Mouse (Mus musculus): ENCODE data around the gene Ddx11. TPM values are rescaled to one million over a fixed set of nuclear protein-coding genes. Genes with fewer than 3 reads are reported as not detected.

The Ddx11 gene
- polyA plus RNA-seq, 1 experiment = 4.7 TPM

- Histone ChIP-seq H3K4me3 (peak within 1 kb of the TSS; percentile 45), H3K36me3 (ENCODE audit: control insufficient read depth, insufficient read depth) (peaks cover 17% of the 10 kb centered on the region), H3K4me2 (ENCODE audit: low read depth) (peak within 1 kb of the TSS; percentile 89), H3K79me2 (ENCODE audit: control insufficient read depth, insufficient read depth) (peaks cover 38% of the 10 kb centered on the region), H3ac (ENCODE audit: control insufficient read depth, insufficient read length) (peak within 1 kb of the TSS; percentile 83), H3K27me3 (ENCODE audit: control insufficient read depth, insufficient read depth, insufficient read length) (no peaks in the 10 kb centered on the region)
- TF ChIP-seq USF1 (IDR thresholded peaks at IDR 0.05; ENCODE audit: low read depth) (peak; percentile 95), MYOD1 (IDR thresholded peaks at IDR 0.05; ENCODE audit: control insufficient read depth in 1 of 3, insufficient read length in 2 of 3, low read depth in 2 of 3) (no peak), SRF (IDR thresholded peaks at IDR 0.05; ENCODE audit: control insufficient read depth, insufficient read length, low read depth) (no peak), TCF3 (IDR thresholded peaks at IDR 0.05; ENCODE audit: insufficient read length, low read depth) (no peak), MYOG (IDR thresholded peaks at IDR 0.05; ENCODE audit: control insufficient read depth in 1 of 3, insufficient read depth in 1 of 3, insufficient read length in 2 of 3, low read depth in 2 of 3) (no peak), MAX (IDR thresholded peaks at IDR 0.05; ENCODE audit: low read depth) (no peak), E2F4 (IDR thresholded peaks at IDR 0.05; ENCODE audit: insufficient read depth) (no peak), POLR2AphosphoS2 (IDR thresholded peaks at IDR 0.05; ENCODE audit: insufficient read length, low read depth) (peak; percentile 70), TCF12 (IDR thresholded peaks at IDR 0.05; ENCODE audit: insufficient read depth, poor library complexity, severe bottlenecking) (no peak), CEBPB (IDR thresholded peaks at IDR 0.05; ENCODE audit: insufficient read depth, poor library complexity, severe bottlenecking) (no peak), REST (IDR thresholded peaks at IDR 0.05; ENCODE audit: insufficient read depth, insufficient read length) (no peak), POLR2A (IDR thresholded peaks at IDR 0.05; ENCODE audit: insufficient read length, low read depth) (peak; percentile 73)
Measured at GRCm38 (mm10) chr17:66076934-66077333, 46.4 kb upstream of the Ddx11 start, which contains the start of gene Ankrd12. TSS of gene Ankrd12 (minus strand) at chr17:66077089.

- H3K4me2 ChIP-seq (ENCODE audit: low read depth) = peak overlapping the region; percentile 89
- peaks cover 17% of the 10 kb centered on the region for H3K36me3 ChIP-seq (ENCODE audit: control insufficient read depth, insufficient read depth)
- H3K79me2 ChIP-seq (ENCODE audit: control insufficient read depth, insufficient read depth) = peaks cover 34% of the 10 kb centered on the region
- no peaks in the 10 kb centered on the region for H3K27me3 ChIP-seq (ENCODE audit: control insufficient read depth, insufficient read depth, insufficient read length)
- TF ChIP-seq MYOD1 (IDR thresholded peaks at IDR 0.05; ENCODE audit: control insufficient read depth in 1 of 3, insufficient read length in 2 of 3, low read depth in 2 of 3) (no peak), POLR2A (IDR thresholded peaks at IDR 0.05; ENCODE audit: insufficient read length, low read depth) (no peak), TCF3 (IDR thresholded peaks at IDR 0.05; ENCODE audit: insufficient read length, low read depth) (no peak), SRF (IDR thresholded peaks at IDR 0.05; ENCODE audit: control insufficient read depth, insufficient read length, low read depth) (no peak), E2F4 (IDR thresholded peaks at IDR 0.05; ENCODE audit: insufficient read depth) (no peak), POLR2AphosphoS2 (IDR thresholded peaks at IDR 0.05; ENCODE audit: insufficient read length, low read depth) (no peak), MYOG (IDR thresholded peaks at IDR 0.05; ENCODE audit: control insufficient read depth in 1 of 3, insufficient read depth in 1 of 3, insufficient read length in 2 of 3, low read depth in 2 of 3) (no peak), USF1 (IDR thresholded peaks at IDR 0.05; ENCODE audit: low read depth) (no peak), REST (IDR thresholded peaks at IDR 0.05; ENCODE audit: insufficient read depth, insufficient read length) (no peak), MAX (IDR thresholded peaks at IDR 0.05; ENCODE audit: low read depth) (no peak), CEBPB (IDR thresholded peaks at IDR 0.05; ENCODE audit: insufficient read depth, poor library complexity, severe bottlenecking) (no peak), TCF12 (IDR thresholded peaks at IDR 0.05; ENCODE audit: insufficient read depth, poor library complexity, severe bottlenecking) (no peak)
- H3ac ChIP-seq (ENCODE audit: control insufficient read depth, insufficient read length) = peak overlapping the region; percentile 83
- peak overlapping the region; percentile 45 for H3K4me3 ChIP-seq
Measured at GRCm38 (mm10) chr17:66077437-66077850, 45.9 kb upstream of the Ddx11 start.

GRCm38 (mm10) chr17:66084486-66084885 lies 38.8 kb upstream of the Ddx11 start:
- H3K27me3 ChIP-seq (ENCODE audit: control insufficient read depth, insufficient read depth, insufficient read length) = no peaks in the 10 kb centered on the region
- H3K4me2 ChIP-seq (ENCODE audit: low read depth) = no peak overlapping the region
- H3K4me3 ChIP-seq = no peak overlapping the region
- H3K36me3 ChIP-seq (ENCODE audit: control insufficient read depth, insufficient read depth) = peaks cover 33% of the 10 kb centered on the region
- TF ChIP-seq MAX (IDR thresholded peaks at IDR 0.05; ENCODE audit: low read depth) = no peak
- TF ChIP-seq POLR2AphosphoS2 (IDR thresholded peaks at IDR 0.05; ENCODE audit: insufficient read length, low read depth) = no peak
- TF ChIP-seq REST (IDR thresholded peaks at IDR 0.05; ENCODE audit: insufficient read depth, insufficient read length) = no peak
- TF ChIP-seq TCF3 (IDR thresholded peaks at IDR 0.05; ENCODE audit: insufficient read length, low read depth) = no peak
- no peak for TF ChIP-seq TCF12 (IDR thresholded peaks at IDR 0.05; ENCODE audit: insufficient read depth, poor library complexity, severe bottlenecking)
- TF ChIP-seq POLR2A (IDR thresholded peaks at IDR 0.05; ENCODE audit: insufficient read length, low read depth) = no peak
- TF ChIP-seq E2F4 (IDR thresholded peaks at IDR 0.05; ENCODE audit: insufficient read depth) = no peak
- H3K79me2 ChIP-seq (ENCODE audit: control insufficient read depth, insufficient read depth) = peaks cover under 1% of the 10 kb centered on the region
- H3ac ChIP-seq (ENCODE audit: control insufficient read depth, insufficient read length) = no peak overlapping the region

- H3K79me2 ChIP-seq (ENCODE audit: control insufficient read depth, insufficient read depth) = peaks cover 5% of the 10 kb centered on the region
- H3K36me3 ChIP-seq (ENCODE audit: control insufficient read depth, insufficient read depth) = peaks cover 29% of the 10 kb centered on the region
- no peak overlapping the region for H3K4me2 ChIP-seq (ENCODE audit: low read depth)
- TF ChIP-seq POLR2AphosphoS2 (IDR thresholded peaks at IDR 0.05; ENCODE audit: insufficient read length, low read depth) (no peak), POLR2A (IDR thresholded peaks at IDR 0.05; ENCODE audit: insufficient read length, low read depth) (no peak), MAX (IDR thresholded peaks at IDR 0.05; ENCODE audit: low read depth) (no peak), CEBPB (IDR thresholded peaks at IDR 0.05; ENCODE audit: insufficient read depth, poor library complexity, severe bottlenecking) (no peak), REST (IDR thresholded peaks at IDR 0.05; ENCODE audit: insufficient read depth, insufficient read length) (no peak), MYOD1 (IDR thresholded peaks at IDR 0.05; ENCODE audit: control insufficient read depth in 1 of 3, insufficient read length in 2 of 3, low read depth in 2 of 3) (no peak), TCF3 (IDR thresholded peaks at IDR 0.05; ENCODE audit: insufficient read length, low read depth) (no peak), MYOG (IDR thresholded peaks at IDR 0.05; ENCODE audit: control insufficient read depth in 1 of 3, insufficient read depth in 1 of 3, insufficient read length in 2 of 3, low read depth in 2 of 3) (no peak), USF1 (IDR thresholded peaks at IDR 0.05; ENCODE audit: low read depth) (no peak), SRF (IDR thresholded peaks at IDR 0.05; ENCODE audit: control insufficient read depth, insufficient read length, low read depth) (no peak), E2F4 (IDR thresholded peaks at IDR 0.05; ENCODE audit: insufficient read depth) (no peak), TCF12 (IDR thresholded peaks at IDR 0.05; ENCODE audit: insufficient read depth, poor library complexity, severe bottlenecking) (no peak)
- H3ac ChIP-seq (ENCODE audit: control insufficient read depth, insufficient read length) = no peak overlapping the region
- no peak overlapping the region for H3K4me3 ChIP-seq
- H3K27me3 ChIP-seq (ENCODE audit: control insufficient read depth, insufficient read depth, insufficient read length) = no peaks in the 10 kb centered on the region
Measured at GRCm38 (mm10) chr17:66085038-66085437, 38.3 kb upstream of the Ddx11 start.
